Mouse (Mus musculus) cerebellum, adult 9-11 months (tissue): ENCODE measurements at regions not wholly inside any gene's neighbourhood (a gene's known extent, or its start where the extent isn't known, plus 50 kb on each side); places are given as distances from the start of the nearest gene placed in this dataset.
"Not testable (repeated sequence)": the region's sequence is repeated elsewhere in the genome, so short reads cannot be mapped to it uniquely, and the experiment has no call there.

Experiments
- DNase-seq: peaks from one replicate; pipeline ENCODE4 v3.0.0; 2022

- no peak for DNase-seq
Measured at GRCm38 (mm10) chr16:25478300-25478699, 191.7 kb downstream of the Tprg start.

GRCm38 (mm10) chr16:25483831-25484254, 197.2 kb downstream of the Tprg start:
- no peak for DNase-seq

- no peak for DNase-seq
Measured at GRCm38 (mm10) chr16:25485007-25485406, 198.4 kb downstream of the Tprg start.

- no peak for DNase-seq
Measured at GRCm38 (mm10) chr16:25486477-25487094, 197.0 kb upstream of the Trp63 start.

GRCm38 (mm10) chr16:25490847-25491246, 192.7 kb upstream of the Trp63 start:
- DNase-seq = no peak

GRCm38 (mm10) chr16:25494153-25494552, 189.4 kb upstream of the Trp63 start:
- DNase-seq = no peak

- no peak for DNase-seq
Measured at GRCm38 (mm10) chr16:25495586-25496196, 187.9 kb upstream of the Trp63 start.

- no peak for DNase-seq
Measured at GRCm38 (mm10) chr16:25504829-25505228, 178.7 kb upstream of the Trp63 start.

- no peak for DNase-seq
Measured at GRCm38 (mm10) chr16:25517114-25517868, 166.3 kb upstream of the Trp63 start.

GRCm38 (mm10) chr16:25523141-25523540, 160.4 kb upstream of the Trp63 start:
- DNase-seq = not testable (repeated sequence)

GRCm38 (mm10) chr16:25523621-25524020, 159.9 kb upstream of the Trp63 start:
- no peak for DNase-seq

- DNase-seq = no peak
Measured at GRCm38 (mm10) chr16:25527850-25528249, 155.7 kb upstream of the Trp63 start.

GRCm38 (mm10) chr16:25528313-25528712, 155.2 kb upstream of the Trp63 start:
- no peak for DNase-seq

- peak; percentile 13 for DNase-seq
Measured at GRCm38 (mm10) chr16:25529681-25530080, 153.9 kb upstream of the Trp63 start.

- DNase-seq = no peak
Measured at GRCm38 (mm10) chr16:25531761-25532336, 151.7 kb upstream of the Trp63 start.

- DNase-seq = no peak
Measured at GRCm38 (mm10) chr16:25532519-25533205, 150.9 kb upstream of the Trp63 start.

GRCm38 (mm10) chr16:25533206-25533580, 150.4 kb upstream of the Trp63 start:
- peak; percentile 48 for DNase-seq

- DNase-seq = no peak
Measured at GRCm38 (mm10) chr16:25536550-25536949, 147.0 kb upstream of the Trp63 start.

GRCm38 (mm10) chr16:25549542-25550110, 133.9 kb upstream of the Trp63 start:
- DNase-seq = no peak

- no peak for DNase-seq
Measured at GRCm38 (mm10) chr16:25557181-25557580, 126.4 kb upstream of the Trp63 start.

- no peak for DNase-seq
Measured at GRCm38 (mm10) chr16:25580216-25580615, 103.3 kb upstream of the Trp63 start.

- DNase-seq = no peak
Measured at GRCm38 (mm10) chr16:25584337-25585069, 99.1 kb upstream of the Trp63 start.
